Mouse (Mus musculus): ENCODE data around the gene Gimap1.

- TF ChIP-seq CTCF (IDR thresholded peaks at IDR 0.05; ENCODE audit: low read depth) (no peak), EP300 (IDR thresholded peaks at IDR 0.05; ENCODE audit: low read depth) (no peak)
Measured at GRCm38 (mm10) chr6:48768933-48769332, 30.1 kb downstream of the Gimap1 start.

All from liver, embryonic 14.5 days (tissue).